19 mouse cellular contexts compared by ENCODE assay signal in the genomic region with DNA sequence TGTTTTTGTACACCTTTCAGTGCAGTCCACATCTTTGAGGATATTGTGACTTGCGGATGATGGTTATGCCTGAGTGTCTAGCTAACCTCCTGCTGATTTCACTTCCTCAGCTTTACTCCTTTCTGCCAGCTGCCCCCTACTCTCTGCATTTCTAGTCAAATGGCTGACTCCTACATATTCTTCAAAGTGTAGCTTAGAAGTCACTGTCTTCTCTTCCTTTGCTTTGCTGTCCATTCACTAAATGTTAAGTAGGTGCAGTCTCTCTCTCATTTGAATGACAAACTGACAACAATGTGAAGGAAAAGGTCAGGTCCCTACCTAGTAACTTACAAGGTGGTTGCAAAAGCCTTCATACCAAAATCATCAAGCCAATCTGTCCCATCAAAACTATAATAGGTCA.
"Had no signal": no experiment of that assay in that cellular context is flagged by ENCODE, and none has a peak within 500 bp of the region (broad histone marks: within the 10 kb centered on the region; RNA-seq: fewer than 3 reads in every experiment).

No protein-coding gene starts in this region.

- ATAC-seq: midbrain, embryonic 16.5 days had no signal

- H3K4me1 ChIP-seq: midbrain, embryonic 10.5 days; midbrain, embryonic 12.5 days; neural tube, embryonic 13.5 days; neural tube, embryonic 15.5 days; stomach, embryonic 15.5 days had no signal

- DNase-seq: lung, adult 18-20 months; lung, embryonic 14.5 days; lung, postnatal 10 days; lung, postnatal 4 days; midbrain, embryonic 14.5 days; retina, postnatal 1 day; right cerebral cortex, adult 18-20 months; right cerebral cortex, postnatal 25 days; right cerebral cortex, postnatal 4 days; thymus, adult 18-20 months; thymus, postnatal 14 days; thymus, postnatal 36 days had no signal

- H3K4me3 ChIP-seq: midbrain, embryonic 10.5 days; midbrain, embryonic 12.5 days; myocyte; neural tube, embryonic 13.5 days; neural tube, embryonic 15.5 days; stomach, embryonic 15.5 days had no signal

- H3K36me3 ChIP-seq: midbrain, embryonic 10.5 days; midbrain, embryonic 12.5 days; neural tube, embryonic 13.5 days; neural tube, embryonic 15.5 days; stomach, embryonic 15.5 days had no signal

- H3K9me3 ChIP-seq: midbrain, embryonic 10.5 days; midbrain, embryonic 12.5 days; neural tube, embryonic 13.5 days; neural tube, embryonic 15.5 days; stomach, embryonic 15.5 days had no signal

- H3K4me2 ChIP-seq: lung, embryonic 14.5 days; midbrain, embryonic 12.5 days; neural tube, embryonic 13.5 days; neural tube, embryonic 15.5 days; stomach, embryonic 15.5 days had no signal

- H3K9ac ChIP-seq: lung, embryonic 14.5 days; midbrain, embryonic 12.5 days; neural tube, embryonic 13.5 days; neural tube, embryonic 15.5 days; stomach, embryonic 15.5 days had no signal

- H3K27me3 ChIP-seq: midbrain, embryonic 12.5 days; neural tube, embryonic 13.5 days; neural tube, embryonic 15.5 days; stomach, embryonic 15.5 days had no signal

- H3K27ac ChIP-seq: midbrain, embryonic 10.5 days; midbrain, embryonic 12.5 days; neural tube, embryonic 13.5 days; neural tube, embryonic 15.5 days; stomach, embryonic 15.5 days had no signal
